Mouse (Mus musculus): ENCODE results near the gene Zcchc14.

Gene Zcchc14

DNA sequence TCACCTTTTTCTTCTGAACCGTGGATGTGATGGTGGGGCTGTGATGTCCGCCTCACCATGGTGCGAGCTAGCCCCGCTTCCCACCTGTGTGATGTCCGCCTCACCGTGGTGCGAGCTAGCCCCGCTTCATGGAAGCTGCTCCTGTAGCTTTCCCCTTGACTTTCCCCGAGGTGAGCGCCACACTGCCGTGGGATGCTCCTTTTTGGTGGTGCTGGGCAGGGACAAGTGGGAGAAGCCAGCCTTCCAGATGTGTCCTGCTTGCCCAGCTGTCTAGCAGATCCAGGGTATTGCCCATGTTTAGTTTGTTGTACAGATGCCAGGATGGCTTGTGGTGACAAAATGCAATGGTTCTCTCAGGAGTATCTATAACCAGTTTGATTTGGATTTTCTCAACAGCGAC lies 10.4 kb upstream of the Zcchc14 start:
- DNase-seq = no peak

DNA sequence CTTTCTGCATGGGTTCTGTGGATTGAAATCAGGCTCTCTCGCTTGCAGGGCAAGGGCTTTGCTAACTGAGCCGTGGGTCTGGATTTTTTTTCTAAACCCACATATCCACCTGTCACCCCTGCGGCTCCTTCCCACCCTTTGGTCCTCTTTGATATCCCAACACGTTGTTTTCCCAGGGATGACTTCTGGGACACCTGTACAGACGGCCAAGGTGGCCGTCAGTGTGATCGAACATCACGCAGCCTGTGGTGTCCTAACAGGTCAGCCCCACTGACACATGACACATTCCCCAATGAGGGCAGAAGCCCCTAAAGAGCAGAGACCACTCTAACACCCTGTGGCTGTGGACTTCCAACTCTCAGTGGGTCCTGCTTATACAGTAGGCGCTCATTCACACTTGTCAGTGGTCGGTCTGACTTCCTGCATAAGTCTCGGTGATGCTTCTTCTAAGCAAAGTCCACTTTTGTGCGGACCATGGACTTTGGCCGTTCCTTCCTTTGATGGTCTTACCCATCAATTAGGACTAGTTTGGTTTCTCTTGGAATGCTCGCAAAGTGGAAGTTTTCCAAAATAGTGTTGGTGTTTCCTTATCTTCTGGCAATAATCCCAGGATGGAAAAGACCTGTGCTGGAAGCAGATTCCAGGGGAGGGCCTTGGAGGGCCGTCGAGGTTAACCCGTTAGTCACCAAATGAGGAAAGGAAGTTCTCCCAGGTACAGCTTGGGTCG lies 9.1 kb upstream of the Zcchc14 start:
- no peak for DNase-seq

DNA sequence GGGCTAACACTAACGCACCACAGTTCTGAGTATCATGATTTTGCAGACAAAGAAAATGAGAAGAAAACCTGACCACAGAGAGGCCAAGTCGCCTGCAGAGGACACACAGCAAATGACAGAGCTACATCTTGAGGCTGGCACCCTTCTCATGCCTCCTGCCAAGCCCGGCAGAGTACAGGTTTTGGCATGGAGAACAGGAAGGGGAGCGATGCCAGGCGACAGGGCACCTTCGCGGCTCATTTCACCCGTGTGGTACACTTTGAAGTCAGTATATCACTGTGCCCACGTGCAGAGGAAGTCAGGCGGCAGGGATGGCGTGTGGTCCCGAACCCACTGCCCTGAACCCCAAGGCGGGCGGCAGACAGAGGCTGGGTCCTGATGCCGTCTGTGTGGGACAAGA lies 7.9 kb upstream of the Zcchc14 start:
- DNase-seq = peak; percentile 52

DNA sequence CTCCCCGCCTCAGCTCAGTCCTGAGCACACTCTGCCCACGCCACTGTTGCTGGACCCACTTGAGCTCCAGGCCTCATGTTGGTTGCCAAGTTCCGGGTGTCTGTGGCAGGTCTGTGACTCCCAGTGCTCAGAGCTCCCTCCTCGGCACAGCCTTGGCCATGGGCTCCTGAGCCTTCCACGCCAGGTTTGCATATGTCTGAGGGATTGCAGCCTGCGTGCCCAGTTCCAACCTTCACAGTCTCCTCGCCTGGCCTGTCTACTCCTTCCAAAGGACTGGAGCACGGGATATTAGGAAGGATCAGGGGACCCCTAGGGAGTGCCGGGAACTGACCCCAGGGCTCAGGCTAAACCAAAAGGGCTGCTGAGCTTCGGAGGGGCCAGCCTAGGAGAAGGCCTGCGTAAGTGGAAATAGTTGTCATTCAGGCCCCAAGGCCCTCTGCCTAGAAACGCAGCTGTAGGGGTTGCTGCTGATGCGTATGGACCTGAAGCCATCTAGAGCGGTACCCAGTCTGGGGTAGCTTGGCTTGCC lies 2.3 kb upstream of the Zcchc14 start:
- DNase-seq = peak; percentile 65

DNA sequence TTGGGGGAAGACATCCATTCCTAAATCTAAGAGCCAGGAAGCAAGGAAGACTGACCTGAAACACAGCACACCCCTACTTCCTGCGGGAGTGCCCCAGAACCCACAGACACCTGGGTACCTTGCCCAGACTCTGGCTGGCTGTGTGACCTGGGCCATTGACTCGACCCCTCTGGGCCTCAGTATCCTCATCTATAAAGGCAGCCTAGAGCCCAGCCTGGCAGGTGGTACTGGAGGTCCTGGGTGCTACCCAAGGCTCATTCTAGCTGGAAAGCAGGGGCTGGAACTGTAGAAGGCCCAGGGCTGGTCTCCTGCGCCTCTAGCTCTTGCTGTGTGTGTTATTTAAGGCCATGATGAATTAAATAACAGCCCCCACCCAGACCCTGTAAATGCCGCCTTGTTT lies 1.4 kb upstream of the Zcchc14 start:
- DNase-seq = peak; percentile 69

DNA sequence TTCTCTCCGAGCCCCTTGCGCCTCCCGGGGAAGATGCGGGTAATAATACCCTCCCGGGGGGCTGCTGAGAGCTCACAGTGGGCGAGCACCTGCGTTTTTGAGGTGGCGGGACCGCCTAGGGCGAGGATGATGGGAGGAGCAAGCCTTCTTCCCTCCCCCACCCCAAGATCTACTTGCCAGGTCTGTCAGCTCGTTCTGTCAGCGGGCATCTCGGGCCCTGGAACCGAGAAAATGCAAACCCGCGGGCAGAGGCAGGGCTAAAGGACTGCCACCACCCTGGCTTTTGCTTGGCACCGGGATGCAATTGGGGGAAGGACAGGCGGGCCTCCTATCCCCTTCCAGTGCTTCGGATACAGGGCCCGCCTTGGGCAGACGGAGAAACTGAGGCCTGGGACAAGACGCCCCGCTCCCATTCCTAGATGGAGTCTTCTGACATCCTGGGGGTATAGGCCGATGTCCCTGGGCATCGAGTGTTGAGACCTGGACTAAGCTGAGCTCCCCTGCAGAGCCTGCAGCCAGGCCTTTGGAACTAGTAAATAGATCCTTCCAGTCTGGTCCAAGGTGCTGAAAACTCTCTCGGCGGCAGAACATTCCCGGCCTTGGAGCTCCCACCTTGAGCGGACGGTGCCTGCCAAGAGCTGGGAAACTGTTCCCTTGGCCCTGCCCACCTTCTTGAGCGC lies 779 bp upstream of the Zcchc14 start:
- no peak for DNase-seq

DNA sequence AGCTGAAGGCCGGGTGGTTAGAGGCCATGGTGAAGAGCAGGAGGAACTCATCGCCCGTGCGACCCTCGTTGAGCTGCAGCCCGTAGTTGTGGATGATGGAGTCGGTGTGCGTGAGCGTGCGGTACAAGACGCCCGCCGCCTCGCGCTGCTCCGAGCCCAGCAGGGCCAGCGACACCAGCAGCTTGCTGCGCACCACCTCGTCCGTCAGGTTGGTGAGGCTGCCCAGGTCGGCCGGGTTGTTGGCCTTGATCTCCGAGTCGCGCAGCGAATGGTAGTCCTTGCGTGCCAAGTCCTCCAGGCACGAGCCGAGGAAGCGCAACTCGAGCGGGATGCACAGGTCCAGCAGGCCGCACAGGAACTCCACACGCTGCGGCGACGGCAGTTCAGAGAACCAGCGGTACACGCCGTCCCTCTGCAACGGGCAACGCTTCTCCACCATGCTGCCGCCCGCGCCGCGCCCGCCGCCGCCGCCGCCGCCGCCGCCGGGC lies 783 bp downstream of the Zcchc14 start:
- peak; percentile 82 for DNase-seq

DNA sequence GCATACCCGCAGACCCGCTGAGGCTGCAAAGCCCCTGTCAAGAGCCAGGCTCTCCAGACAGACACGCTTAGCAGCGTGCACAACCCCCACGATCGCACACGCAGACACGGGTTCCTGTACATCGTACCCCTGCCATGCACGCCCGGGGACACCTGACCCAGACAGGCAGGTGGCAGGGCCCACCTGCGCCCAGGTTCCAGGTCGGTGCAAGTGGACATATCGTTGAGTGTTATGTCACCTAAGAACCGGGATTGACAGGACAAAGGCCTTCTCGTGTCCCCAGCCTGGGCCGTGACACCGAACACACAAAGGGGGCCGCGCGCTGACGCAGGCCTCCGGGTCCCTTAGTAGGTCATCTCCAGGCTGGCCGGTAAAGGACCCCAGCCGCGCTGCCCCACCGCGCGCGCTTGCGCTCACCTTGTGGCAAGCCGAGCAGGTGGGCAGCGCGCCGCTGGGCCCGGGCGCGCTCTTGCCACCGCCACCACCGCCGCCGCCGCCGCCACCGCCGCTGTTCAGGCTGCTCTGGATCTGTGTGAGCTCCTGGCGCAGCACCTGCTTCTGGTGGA lies 1.3 kb downstream of the Zcchc14 start:
- DNase-seq = peak; percentile 67

DNA sequence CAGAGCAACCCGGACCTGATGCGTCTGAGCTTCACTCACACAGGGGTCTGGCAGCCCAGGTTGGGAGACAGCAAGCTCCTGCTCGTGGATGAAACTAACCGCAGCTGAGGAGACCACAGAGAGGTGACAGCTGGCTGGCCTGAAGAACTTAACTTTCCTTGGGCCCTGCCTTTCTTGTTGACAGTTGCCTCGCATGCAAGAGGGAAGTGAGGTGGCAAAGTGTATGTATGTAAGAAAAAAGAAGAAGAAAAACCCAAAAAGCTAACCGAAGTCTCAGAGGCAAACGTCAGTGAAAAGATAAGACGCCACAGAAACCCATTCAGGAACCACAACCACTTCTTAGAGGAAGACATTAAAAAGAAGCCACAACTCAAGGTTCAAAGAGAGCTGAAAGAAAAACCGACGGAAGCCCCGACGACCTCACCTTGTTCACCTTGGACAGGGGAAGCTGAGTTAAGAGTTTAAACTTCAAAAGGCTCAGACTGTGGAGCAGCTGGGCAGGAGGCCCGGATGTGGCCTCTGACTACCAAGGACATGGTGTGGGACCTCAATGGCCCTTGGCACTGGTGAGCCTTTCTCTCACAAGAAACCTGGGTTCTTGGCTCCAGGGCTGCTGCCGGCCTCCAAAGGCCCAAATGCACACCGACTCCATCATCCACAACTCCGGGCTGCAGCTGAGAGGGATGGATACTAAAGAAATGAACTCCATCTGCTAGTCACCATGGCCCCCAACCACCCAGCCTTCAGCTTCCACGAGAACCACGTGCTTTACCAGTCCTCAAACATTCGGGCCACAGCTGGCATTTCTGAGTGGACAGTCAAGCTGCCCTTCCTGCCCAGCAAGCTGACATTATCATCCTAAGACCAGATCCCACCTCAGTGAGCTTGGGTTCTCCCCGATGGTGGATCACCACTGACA lies 2.1 kb downstream of the Zcchc14 start:
- DNase-seq = peak; percentile 50

DNA sequence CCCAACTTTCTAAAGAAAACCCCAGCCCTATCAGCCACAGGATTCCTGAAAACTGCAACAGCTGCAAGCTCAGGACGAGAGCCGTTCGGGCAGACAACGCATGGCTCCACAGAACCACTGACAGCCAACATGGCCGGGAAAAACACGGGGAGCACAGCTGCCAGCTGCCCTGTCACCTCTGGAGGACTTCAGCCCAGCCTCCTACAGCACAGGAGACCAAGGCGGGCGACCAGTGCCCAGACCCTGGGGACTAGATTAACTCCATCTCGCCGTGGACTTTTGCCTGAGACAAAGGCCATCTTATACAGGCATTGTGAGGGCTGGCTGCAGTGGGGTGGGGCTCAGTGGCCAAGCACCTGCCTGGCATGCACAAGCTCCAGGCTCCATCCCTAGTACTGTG lies 2.8 kb downstream of the Zcchc14 start:
- peak; percentile 33 for DNase-seq

DNA sequence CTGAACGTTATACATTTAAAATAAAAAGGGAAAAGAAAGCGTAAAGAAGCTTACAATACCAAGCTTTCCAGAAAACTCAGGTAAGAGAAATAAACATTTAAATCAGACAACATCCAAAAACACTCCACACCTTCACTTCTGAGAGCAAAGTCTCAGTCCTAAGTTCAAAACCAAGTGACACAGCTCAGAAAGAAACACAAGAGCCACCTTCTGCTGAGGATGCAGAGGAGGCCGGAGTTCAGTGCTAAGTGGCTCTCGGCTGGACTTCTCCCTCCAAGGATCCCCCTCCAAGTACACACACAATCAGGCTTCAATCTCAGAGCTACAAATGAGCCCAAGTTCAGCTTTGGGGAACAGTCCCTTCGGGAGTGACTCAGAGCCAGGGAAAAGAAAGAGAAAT lies 3.3 kb downstream of the Zcchc14 start:
- no peak for DNase-seq

DNA sequence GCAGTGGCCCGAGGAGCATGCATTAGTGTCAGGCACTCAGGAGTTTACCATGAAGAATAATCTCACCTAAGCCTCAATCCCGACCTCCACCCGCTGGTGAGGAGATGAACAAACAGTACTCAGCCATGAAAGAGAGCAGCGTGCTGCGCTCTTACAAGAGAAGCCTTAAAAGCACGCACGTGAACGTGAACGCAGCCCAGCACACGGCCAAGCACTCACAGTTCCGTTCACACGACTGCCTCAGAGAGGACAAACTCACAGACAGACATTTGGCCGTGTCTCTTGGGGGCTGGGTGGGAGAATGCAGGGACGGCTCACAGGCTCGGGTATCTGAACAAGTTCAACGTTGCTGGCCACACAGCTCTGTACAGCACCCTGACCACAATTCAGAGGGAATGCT lies 4.2 kb downstream of the Zcchc14 start:
- DNase-seq = no peak

DNA sequence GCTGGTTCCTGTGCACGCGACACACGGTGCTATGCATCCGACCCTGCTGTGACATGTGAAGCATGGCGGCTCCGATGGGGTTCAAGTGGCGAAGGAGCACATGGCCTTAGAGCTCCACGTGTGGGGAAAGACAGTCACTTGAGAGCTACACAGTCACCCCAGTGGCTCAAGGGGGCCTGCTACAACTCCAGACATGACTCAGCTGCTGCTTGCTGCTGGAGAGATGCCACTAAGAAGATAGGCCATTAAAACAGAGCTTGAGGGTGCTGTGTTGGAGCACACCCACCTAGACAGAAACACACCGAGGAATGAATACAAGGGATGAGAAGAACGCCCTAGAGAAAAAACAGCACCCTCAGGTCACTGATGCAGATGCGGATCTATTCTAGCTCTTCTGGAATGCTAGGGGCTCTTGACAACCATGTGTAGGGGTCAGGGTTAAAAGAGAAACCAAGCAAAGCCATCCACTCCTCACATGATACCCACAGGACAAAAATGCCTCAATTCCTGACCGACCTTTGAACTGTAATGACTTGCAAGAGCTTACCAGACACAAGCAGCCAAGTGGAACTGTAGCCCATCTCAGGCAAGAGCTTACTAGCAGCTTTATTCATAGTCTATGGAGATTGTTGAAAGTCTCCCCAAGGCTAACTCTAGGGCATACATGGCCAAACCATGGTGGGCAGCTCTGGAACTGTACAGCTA lies 5.0 kb downstream of the Zcchc14 start:
- no peak for DNase-seq

DNA sequence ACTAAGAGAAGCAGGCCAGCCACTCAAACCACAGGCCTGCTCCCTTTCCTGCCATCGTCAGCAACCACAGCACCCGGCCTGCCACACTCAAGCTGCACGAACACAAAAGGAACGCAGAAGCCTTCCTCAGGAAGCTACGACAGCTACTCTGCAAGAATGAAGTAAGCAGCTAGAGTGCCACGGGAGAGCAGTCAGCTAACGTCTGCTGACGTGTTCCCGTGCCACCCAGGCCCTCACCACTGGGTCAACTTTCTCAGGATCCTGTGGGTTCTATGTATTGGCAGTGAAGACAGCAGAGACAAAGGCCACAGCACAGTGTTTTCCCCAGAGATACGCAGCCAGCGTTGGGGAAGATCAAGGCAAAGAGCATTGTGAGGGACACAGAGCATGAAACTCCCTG lies 9.3 kb downstream of the Zcchc14 start:
- no peak for DNase-seq

DNA sequence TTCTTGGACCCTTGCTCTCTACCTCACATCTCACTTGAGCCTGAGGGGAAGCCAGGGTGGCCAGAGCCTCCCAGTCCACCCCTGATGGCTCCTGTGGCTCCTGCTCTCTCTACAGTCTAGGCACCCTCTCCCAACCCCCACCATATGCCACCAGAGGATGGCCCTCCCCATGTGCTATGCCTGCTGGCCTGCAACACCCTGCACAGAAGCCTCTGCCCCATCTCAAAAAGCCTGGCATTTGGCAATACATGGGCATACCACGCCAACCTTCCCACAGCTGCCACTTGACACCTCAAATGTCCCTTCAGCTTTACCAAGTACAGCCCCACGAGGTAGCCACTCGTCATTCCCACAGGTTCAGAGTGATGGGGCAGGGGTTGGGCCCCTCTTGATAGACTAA lies 9.9 kb downstream of the Zcchc14 start:
- peak; percentile 61 for DNase-seq

DNA sequence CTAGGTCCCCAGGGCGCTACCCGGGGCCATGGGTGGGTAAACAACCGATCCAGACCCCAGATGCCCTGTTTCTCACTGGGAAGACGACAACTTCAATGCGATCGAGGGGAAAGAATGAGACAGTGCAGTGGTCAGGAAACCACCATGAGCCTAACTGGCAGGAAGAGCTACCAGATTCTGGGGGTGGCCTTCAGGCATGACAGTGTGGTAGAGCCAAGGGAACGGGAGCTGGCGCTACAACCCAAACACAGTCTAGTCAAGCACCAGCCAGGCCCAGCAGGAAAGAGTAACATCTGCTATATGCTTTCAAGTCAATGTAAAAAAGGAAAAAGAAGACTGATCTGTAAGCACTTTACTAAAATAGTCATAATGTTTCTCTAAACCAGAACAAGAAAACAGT lies 16.5 kb downstream of the Zcchc14 start:
- no peak for DNase-seq

DNA sequence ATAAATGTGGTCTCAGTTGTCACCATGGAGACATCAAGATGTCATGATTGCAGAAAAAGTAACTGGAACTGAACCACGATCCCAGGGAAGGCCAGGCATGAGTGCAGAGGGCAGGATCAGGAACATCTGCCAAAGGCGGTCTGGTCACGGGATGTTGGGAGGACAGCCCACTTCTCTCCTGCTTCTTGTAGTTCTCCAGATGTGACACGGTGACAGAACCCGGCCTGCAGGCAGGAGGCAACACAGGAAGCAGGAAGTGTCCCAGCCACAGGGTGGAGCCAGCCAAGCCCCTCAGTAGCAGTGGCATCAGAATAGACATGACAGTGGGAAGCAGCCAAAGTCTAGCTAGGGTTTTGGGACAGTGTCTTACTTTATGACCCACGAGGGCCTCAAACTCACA lies 17.2 kb downstream of the Zcchc14 start:
- no peak for DNase-seq

DNA sequence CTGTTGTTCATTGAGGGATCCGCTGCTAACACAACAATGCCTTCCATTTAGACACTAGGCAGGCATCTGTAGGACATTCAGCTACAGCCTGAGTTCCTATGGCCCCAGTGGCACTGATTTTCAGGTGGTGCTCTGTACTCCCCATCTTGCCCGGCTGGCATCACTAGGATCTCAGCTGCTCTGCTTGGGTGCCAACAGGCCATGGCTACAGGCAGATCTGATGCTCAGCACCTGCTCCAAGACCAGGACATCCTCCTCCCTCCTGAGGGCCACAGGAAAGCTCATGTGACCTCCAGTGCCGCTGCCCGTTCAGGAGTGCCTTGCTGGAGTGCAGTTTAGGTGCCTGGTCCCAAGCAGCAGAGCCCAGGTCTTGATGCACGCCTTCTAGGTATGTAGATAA lies 20.3 kb downstream of the Zcchc14 start:
- peak; percentile 61 for DNase-seq

DNA sequence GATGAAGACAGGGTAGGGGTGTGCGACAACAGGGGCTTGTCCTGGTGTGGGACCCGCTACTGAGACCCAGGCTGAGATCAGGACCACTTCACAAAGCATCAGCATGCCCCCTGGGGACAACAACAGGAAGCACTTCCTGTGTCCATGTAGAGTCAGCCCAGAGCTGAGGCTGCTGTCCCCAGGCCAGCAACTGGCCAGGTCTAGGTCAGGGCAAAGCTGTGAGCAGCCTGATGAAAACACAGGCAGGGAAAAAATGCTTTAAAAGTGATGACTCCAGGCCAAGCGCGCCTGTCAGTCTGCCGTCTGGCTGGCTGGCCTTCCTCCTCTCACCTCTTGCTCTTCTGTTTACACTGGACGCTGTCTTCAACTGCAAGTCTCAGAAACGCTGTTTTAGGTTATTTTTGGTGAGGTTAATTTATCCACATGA lies 21.0 kb downstream of the Zcchc14 start:
- no peak for DNase-seq

DNA sequence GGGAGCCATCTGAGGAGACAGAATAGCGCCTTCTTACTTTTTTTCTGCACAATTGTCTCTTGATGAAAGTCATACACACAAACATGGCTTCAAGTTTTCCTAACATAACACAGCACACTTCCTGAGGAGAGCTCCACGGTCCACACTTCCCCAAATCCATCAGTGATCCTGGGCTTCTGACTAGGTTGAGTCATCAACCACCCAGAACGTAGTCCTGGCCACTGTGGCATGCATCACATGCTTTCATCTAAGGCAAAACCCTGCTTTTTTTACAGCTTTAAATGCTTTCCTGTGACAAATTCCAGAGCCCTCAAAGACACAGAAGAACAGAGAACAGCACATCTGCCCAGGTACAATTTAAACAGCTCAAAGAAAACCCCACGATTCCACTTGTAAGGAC lies 24.0 kb downstream of the Zcchc14 start:
- no peak for DNase-seq

DNA sequence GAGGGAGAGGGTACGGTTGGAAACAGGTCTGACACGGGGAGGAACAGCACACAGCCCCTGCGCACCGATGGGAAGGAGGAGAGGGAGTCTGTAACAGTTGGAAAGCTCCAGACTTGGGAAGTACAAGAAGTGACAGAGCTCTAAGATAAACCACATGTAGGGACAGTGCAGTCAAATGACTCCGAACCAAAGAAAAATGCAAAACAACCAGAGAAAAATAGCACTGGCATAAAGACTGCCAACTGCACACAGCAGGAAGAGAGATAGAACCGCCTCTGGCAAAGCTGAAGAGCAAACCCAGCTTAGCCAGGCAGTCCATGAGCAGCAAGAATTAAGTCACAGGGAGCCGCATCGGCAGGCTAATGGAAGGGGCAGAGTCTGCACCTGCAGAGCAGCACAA lies 29.7 kb downstream of the Zcchc14 start:
- no peak for DNase-seq

DNA sequence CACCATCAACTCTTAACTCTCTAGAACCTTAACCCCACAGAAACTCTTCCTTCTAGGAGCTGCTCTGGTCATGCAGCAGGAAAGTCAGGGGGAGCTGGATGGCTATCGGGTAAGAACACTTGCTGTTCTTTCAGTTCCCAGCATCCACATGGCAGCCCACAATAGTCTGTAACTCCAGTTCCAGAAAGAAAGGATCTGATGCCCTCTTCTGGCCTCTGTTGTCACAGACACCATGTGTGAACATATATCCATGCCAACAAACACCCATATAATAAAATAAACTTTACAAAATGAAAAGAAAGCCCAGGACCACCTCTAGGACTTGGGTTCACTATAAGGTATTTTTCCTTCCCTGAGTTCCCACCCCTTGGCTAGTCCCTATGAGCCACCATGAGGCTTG lies 30.8 kb downstream of the Zcchc14 start:
- DNase-seq = no peak
